Mouse (Mus musculus) lung, postnatal 0 days (tissue): Measurements from ENCODE around the gene Lactbl1. TPM values are rescaled to one million over a fixed set of nuclear protein-coding genes. Genes with fewer than 3 reads are reported as not detected.

Experiments used
- ATAC-seq: fragments of 200-750 bp; cut with Nextera tagmentation; 2 replicates; pipeline ENCODE4 v1.8.0; 2017; ENCODE audit warnings: moderate library complexity
- DNase-seq: peaks from one replicate; pipeline ENCODE4 v3.0.0-alpha.2; 2016; ENCODE audit warnings: low spot score
- H3K27ac ChIP-seq: fragments of 300-500 bp; sonication (generic); 2 replicates; pipeline ENCODE4 v1.5.1; 2014; ENCODE audit warnings: antibody characterized with exemption, mild to moderate bottlenecking, low read length, mixed read lengths
- H3K27me3 ChIP-seq: fragments of 300-500 bp; sonication (generic); replicated peaks from 2 replicates; pipeline ENCODE4 v1.6.1; 2014; ENCODE audit warnings: low read length, mixed read lengths; ENCODE audit not compliant: insufficient read depth
- H3K36me3 ChIP-seq: fragments of 300-500 bp; sonication (generic); 2 replicates; pipeline ENCODE4 v1.6.1; 2014; ENCODE audit warnings: low read length, mixed read lengths; ENCODE audit not compliant: insufficient read depth
- H3K4me1 ChIP-seq: fragments of 300-500 bp; sonication (generic); 2 replicates; pipeline ENCODE4 v1.6.1; 2014; ENCODE audit warnings: antibody characterized with exemption, low read depth, low read length, mixed read lengths; ENCODE audit not compliant: insufficient read depth
- H3K4me2 ChIP-seq: fragments of 300-500 bp; sonication (generic); replicated peaks from 2 replicates; pipeline ENCODE4 v1.6.1; 2014; ENCODE audit warnings: low read depth, mild to moderate bottlenecking, low read length, moderate library complexity, mixed read lengths
- H3K4me3 ChIP-seq: fragments of 300-500 bp; sonication (generic); 2 replicates; pipeline ENCODE4 v1.5.1; 2014; ENCODE audit warnings: low read depth, low read length
- H3K9ac ChIP-seq: fragments of 300-500 bp; sonication (generic); replicated peaks from 2 replicates; pipeline ENCODE4 v1.6.1; 2014; ENCODE audit warnings: low read depth, mild to moderate bottlenecking
- H3K9me3 ChIP-seq: fragments of 300-500 bp; sonication (generic); 2 replicates; pipeline ENCODE4 v1.6.1; 2016; ENCODE audit warnings: low read length, mixed read lengths
- CTCF ChIP-seq: IDR thresholded peaks from 2 replicates; pipeline ENCODE4 v1.5.1; 2016; ENCODE audit warnings: antibody characterized with exemption, mild to moderate bottlenecking
- EP300 ChIP-seq: IDR thresholded peaks from 2 replicates; pipeline ENCODE4 v1.6.1; 2016; ENCODE audit warnings: antibody characterized with exemption, mild to moderate bottlenecking, control low read depth
- WGBS: fragments of 180-500 bp; shearing (Covaris S2); extraction: QIAGEN DNeasy Blood & Tissue Kit; methylation state at CpG from one replicate; pipeline ENCODE4 v1.1.7; 2014; 5-methylcytosine and 5-hydroxymethylcytosine counted together
- polyA plus RNA-seq: library from polyadenylated mRNA; unstranded; fragments of >200 nt; fragmentation: Nextera tagmentation; extraction: Ambion mirVana; gene quantifications from 2 replicates; pipeline ENCODE4 v1.2.1, GENCODE M21; 2015

Lactbl1 gene
- polyA plus RNA-seq, 1 experiment from 2014 or later = not detected

DNA sequence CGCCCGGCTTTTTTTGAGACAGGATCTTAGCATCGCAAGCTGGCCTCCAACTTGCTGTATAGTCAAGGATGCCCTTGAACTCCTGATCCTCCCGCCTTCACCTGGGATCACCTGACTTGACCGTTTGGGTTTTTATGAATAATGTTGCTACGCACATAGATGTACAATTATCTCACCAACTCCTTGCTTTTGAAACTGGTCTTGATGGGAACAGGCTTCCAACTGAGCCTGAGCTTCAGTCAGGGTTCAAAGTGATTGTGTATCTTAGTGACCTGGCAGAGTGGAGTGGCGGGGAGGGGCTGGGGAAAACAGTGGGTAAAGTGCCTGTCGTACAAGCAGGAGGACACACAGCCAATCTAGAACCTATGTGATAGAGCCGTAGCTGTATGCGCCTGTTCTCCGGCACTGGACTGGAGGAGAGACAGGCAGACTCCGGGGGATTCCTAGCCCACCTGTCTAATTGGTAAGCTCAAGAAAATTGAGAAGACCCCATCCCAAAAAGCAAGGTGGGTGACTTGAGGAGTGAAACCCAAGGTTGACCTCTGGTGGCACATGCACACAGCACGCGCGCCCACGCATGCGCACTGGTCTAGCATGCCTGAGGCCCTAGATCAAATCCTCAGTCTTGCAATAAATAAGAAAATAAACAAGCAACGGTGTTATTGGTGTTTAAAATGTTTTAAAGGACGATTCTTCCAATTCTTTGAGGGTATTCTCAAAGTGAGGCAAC lies 16.5 kb upstream of the Lactbl1 start:
- TF ChIP-seq CTCF (no peak), EP300 (no peak)
- 84% methylated on average over 19 of the region's 19 CpGs for WGBS
- Histone ChIP-seq H3K27me3 (no peaks in the 10 kb centered on the region), H3K36me3 (no peaks in the 10 kb centered on the region), H3K4me3 (no peak overlapping the region), H3K4me1 (peaks cover 3% of the 10 kb centered on the region; the same call in 1 of the 2 replicates), H3K9me3 (no peaks in the 10 kb centered on the region), H3K4me2 (no peak overlapping the region), H3K9ac (no peak overlapping the region), H3K27ac (no peak overlapping the region)
- DNase-seq = no peak
- ATAC-seq = no peak

DNA sequence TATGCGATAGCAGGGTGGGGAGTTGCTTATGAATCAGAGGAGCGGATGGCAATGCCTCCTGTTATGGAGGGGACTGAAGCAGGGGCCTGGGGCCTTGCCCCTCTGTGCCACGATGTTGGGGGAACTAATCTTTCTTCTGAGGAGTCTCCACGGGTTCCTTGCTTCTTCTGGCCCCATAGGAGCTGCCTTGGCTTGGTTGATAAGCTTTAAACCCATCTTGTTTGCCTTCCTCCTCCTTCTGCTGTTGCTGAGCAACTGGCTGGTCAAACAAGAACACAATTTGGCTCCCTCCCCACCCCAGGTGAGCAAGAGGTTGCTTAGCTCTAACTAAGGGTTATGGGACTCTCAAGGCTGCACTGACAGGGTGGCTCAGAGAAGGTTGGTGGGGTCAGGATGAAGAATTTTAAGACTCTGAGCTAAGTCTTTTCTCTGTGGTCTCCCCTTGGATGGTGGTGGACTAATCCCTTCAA lies 12.0 kb upstream of the Lactbl1 start, which contains the start of gene Tex46:
TSS of gene Tex46 (plus strand) at position 51 of the 470 bp plus-strand sequence.
- H3K4me1 ChIP-seq = no peaks in the 10 kb centered on the region
- H3K9ac ChIP-seq = no peak within 1 kb of the TSS
- H3K27ac ChIP-seq = no peak within 1 kb of the TSS
- 49% methylated on average over 4 of the region's 4 CpGs for WGBS
- H3K36me3 ChIP-seq = no peaks in the 10 kb centered on the region
- ATAC-seq (no peak), DNase-seq (peak; percentile 38)
- no peaks in the 10 kb centered on the region for H3K27me3 ChIP-seq
- H3K9me3 ChIP-seq = no peaks in the 10 kb centered on the region
- H3K4me3 ChIP-seq = no peak within 1 kb of the TSS
- H3K4me2 ChIP-seq = no peak within 1 kb of the TSS
- TF ChIP-seq EP300 = no peak
- no peak for TF ChIP-seq CTCF

DNA sequence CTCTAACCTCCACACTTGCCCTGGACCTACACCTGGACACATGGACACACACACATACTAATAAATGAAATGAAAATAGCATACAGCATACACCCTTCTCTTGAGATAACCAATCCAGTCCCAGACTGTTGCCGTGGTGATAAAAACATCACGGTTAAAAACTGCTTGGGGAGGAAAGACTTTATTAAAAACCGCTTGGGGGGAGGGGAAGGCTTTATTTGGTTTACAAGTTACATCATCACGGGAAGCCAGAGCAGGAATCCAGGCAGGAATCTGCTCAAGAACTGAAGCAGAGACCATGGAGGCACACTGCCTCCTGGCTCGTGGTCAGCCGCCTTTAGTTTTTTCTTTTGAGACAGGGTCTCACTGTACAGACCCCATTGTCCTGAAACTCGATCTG lies 8.8 kb upstream of the Lactbl1 start:
- Histone ChIP-seq H3K27ac (no peak overlapping the region), H3K9me3 (no peaks in the 10 kb centered on the region), H3K36me3 (no peaks in the 10 kb centered on the region), H3K4me2 (no peak overlapping the region), H3K4me1 (no peaks in the 10 kb centered on the region), H3K4me3 (no peak overlapping the region), H3K9ac (no peak overlapping the region), H3K27me3 (no peaks in the 10 kb centered on the region)
- WGBS = 50% methylated on average over 7 of the region's 7 CpGs
- no peak for ATAC-seq
- no peak for DNase-seq
- TF ChIP-seq CTCF (no peak), EP300 (no peak)

DNA sequence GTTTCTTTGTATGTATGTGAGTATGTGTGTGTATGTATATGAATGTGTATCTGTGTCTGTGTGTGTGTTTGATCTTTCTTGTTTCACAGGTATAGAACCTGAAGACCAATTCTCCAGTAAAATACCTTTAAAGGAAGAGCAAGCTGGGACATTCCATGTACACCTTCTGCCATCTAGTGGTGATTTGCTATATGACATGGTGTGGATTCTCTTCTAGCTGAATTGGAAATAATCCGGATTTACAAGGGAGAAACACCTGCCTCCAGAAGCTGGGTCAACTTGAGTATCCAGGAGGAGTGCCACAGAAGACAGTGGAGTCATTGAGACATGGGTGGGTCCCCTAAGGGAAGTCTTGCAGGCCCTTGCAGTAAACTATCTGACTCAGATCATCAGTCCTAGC lies 1.1 kb upstream of the Lactbl1 start:
- 0% methylated on average over 1 of the region's 1 CpGs for WGBS
- Histone ChIP-seq H3K9me3 (no peaks in the 10 kb centered on the region), H3K27me3 (no peaks in the 10 kb centered on the region), H3K9ac (no peak overlapping the region), H3K4me1 (no peaks in the 10 kb centered on the region), H3K4me3 (no peak overlapping the region), H3K27ac (no peak overlapping the region), H3K4me2 (no peak overlapping the region), H3K36me3 (no peaks in the 10 kb centered on the region)
- TF ChIP-seq CTCF (peak; percentile 95), EP300 (no peak)
- peak; percentile 69 for DNase-seq
- no peak for ATAC-seq

DNA sequence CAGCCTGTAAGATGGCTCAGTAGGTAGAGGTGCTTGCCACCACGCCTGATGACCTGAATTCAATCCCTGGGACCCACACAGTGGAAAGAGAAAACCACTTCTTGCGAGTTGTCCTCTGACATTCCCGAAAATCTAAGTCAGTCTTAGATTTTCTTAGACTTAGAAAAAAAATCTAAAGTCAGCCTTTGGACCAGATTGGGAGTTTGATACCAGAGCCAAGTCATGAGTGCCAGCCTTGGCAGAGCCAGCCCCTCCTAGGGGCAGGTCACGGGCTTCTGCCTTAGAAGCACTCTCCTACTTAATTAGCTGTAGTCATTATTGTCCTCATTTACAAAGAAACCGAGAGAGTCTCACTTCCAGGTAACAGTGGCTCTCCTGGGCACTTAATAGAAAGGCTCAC lies 465 bp upstream of the Lactbl1 start:
- TF ChIP-seq CTCF (no peak), EP300 (no peak)
- Histone ChIP-seq H3K36me3 (no peaks in the 10 kb centered on the region), H3K4me3 (no peak overlapping the region), H3K4me1 (no peaks in the 10 kb centered on the region), H3K27me3 (no peaks in the 10 kb centered on the region), H3K9ac (no peak overlapping the region), H3K4me2 (no peak overlapping the region), H3K9me3 (no peaks in the 10 kb centered on the region), H3K27ac (no peak overlapping the region)
- DNase-seq = no peak
- ATAC-seq = no peak
- 55% methylated on average over 5 of the region's 5 CpGs for WGBS

DNA sequence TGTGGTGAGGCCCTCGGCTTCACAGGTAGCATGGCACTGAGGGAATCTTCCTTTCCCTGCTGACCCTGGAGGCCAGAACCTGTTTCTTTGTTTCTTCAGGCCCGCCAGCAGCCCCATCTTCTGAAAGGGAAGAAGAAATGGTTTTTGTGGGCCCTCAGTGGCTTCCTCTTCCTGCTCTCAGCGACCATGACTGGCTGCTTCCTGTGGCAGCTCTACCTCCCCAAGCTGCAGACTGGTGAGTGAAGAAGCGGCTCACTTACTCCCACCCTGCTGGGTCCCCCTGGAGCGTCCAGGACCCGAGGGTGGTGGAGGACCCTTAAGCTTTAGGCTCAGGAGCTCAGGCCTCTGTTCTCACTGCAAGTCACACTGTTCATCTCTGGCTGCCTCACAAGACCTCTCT lies 4.2 kb downstream of the Lactbl1 start:
- Histone ChIP-seq H3K4me1 (no peaks in the 10 kb centered on the region), H3K27ac (no peak overlapping the region), H3K9me3 (no peaks in the 10 kb centered on the region), H3K9ac (no peak overlapping the region), H3K4me3 (no peak overlapping the region), H3K36me3 (no peaks in the 10 kb centered on the region), H3K4me2 (no peak overlapping the region), H3K27me3 (no peaks in the 10 kb centered on the region)
- no peak for DNase-seq
- ATAC-seq = no peak
- TF ChIP-seq CTCF (no peak), EP300 (no peak)
- 57% methylated on average over 6 of the region's 6 CpGs for WGBS
